ENCODE assay signal across 9 mouse cellular contexts in the genomic region with DNA sequence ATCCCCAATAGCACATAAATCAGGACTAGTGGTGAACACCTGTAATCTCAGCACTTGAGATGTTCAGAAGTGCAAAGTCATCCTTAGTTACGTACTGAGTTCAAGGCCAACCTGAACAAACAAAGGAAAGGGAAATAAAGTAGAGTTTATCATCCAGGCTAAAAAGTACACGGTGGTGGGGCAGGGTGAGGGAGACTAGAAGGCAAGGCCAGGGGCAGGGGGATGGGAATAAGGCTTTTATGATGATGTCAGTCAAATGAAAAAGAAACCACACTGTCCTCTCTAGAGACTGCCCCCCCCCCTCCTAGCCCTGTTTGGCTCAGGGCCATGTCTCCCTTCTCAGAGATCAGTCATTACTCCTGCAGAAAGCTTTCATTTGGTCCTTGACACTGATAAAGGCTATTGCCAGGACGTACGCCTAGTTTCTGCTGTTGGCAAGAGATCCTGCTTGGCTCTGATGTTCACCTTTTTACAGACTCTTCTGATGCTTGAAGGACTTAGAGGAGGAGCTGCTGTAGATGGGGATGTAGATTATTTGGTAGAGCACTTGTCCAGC. TPM values are rescaled to one million over a fixed set of nuclear protein-coding genes. Genes with fewer than 3 reads are reported as not detected.
DNase-seq lines count a peak whose midpoint lies in the region; ATAC-seq lines count a peak whose summit lies in the region.
"Had no signal": no experiment of that assay in that cellular context is flagged by ENCODE, and none has a peak within 500 bp of the region (broad histone marks: within the 10 kb centered on the region; RNA-seq: fewer than 3 reads in every experiment).

No protein-coding gene starts in this region.

- DNase-seq in adrenal gland, adult 8-10 months = peak; percentile 70
- no peak for DNase-seq in cerebellum, postnatal 25 days
- DNase-seq: retina, postnatal 1 day had no signal

- H3K27ac ChIP-seq in forebrain, embryonic 15.5 days (replicated peaks) = 0 out of 2 replicates have a peak overlapping the region, but pooled peaks have one; percentile 89
- H3K27ac ChIP-seq in forebrain, embryonic 16.5 days (ENCODE audit: low read length) = no peak overlapping the region
- H3K27ac ChIP-seq in midbrain, embryonic 16.5 days (ENCODE audit: low read length) = peak overlapping the region; percentile 93

- no peak overlapping the region for H3K4me2 ChIP-seq in forebrain, embryonic 15.5 days (replicated peaks)
- no peak overlapping the region for H3K4me2 ChIP-seq in forebrain, embryonic 16.5 days (ENCODE audit: low read length)
- H3K4me2 ChIP-seq in midbrain, embryonic 16.5 days (ENCODE audit: low read length) = no peak overlapping the region

- no peak overlapping the region for H3K9ac ChIP-seq in forebrain, embryonic 15.5 days (replicated peaks)
- H3K9ac ChIP-seq in forebrain, embryonic 16.5 days (replicated peaks; ENCODE audit: low read depth, low read length) = no peak overlapping the region
- 0 out of 2 replicates have a peak overlapping the region, but pooled peaks have one; percentile 68 for H3K9ac ChIP-seq in midbrain, embryonic 16.5 days (ENCODE audit: low read depth, low read length)

- H3K36me3 ChIP-seq in forebrain, embryonic 15.5 days = no peaks in the 10 kb centered on the region
- H3K36me3 ChIP-seq in forebrain, embryonic 16.5 days (ENCODE audit: control insufficient read depth, insufficient read depth) = no peaks in the 10 kb centered on the region
- H3K36me3 ChIP-seq in megakaryocyte, embryonic 14.5 days (replicated peaks; ENCODE audit: low read length) = no peaks in the 10 kb centered on the region
- no peaks in the 10 kb centered on the region for H3K36me3 ChIP-seq in midbrain, embryonic 16.5 days (ENCODE audit: control insufficient read depth, insufficient read depth, low read length)

- H3K4me3 ChIP-seq in forebrain, embryonic 15.5 days = no peak overlapping the region
- no peak overlapping the region for H3K4me3 ChIP-seq in forebrain, embryonic 16.5 days (replicated peaks; ENCODE audit: low read length)
- peak overlapping the region; percentile 10 for H3K4me3 ChIP-seq in megakaryocyte, embryonic 14.5 days (replicated peaks)
- no peak overlapping the region for H3K4me3 ChIP-seq in midbrain, embryonic 16.5 days (ENCODE audit: low read depth, low read length)

- H3K27me3 ChIP-seq in forebrain, embryonic 15.5 days = no peaks in the 10 kb centered on the region
- no peaks in the 10 kb centered on the region; the same call in 1 of the 2 replicates for H3K27me3 ChIP-seq in forebrain, embryonic 16.5 days (replicated peaks; ENCODE audit: control insufficient read depth, insufficient read depth, low read length)
- no peaks in the 10 kb centered on the region for H3K27me3 ChIP-seq in megakaryocyte, embryonic 14.5 days (replicated peaks)
- no peaks in the 10 kb centered on the region for H3K27me3 ChIP-seq in midbrain, embryonic 16.5 days (ENCODE audit: control insufficient read depth, insufficient read depth, low read depth, low read length)

- H3K4me1 ChIP-seq in forebrain, embryonic 15.5 days = peaks cover 37% of the 10 kb centered on the region
- peaks cover 37% of the 10 kb centered on the region for H3K4me1 ChIP-seq in forebrain, embryonic 16.5 days (replicated peaks; ENCODE audit: control insufficient read depth, insufficient read depth, low read length)
- H3K4me1 ChIP-seq in megakaryocyte, embryonic 14.5 days = peaks cover 53% of the 10 kb centered on the region
- H3K4me1 ChIP-seq in midbrain, embryonic 16.5 days (ENCODE audit: control insufficient read depth, insufficient read depth, low read length) = peaks cover 40% of the 10 kb centered on the region

- WGBS in forebrain, embryonic 15.5 days = 58% methylated on average over 4 of the region's 4 CpGs
- WGBS in forebrain, embryonic 16.5 days = 53% methylated on average over 4 of the region's 4 CpGs
- WGBS in midbrain, embryonic 16.5 days = 66% methylated on average over 4 of the region's 4 CpGs

- ATAC-seq in forebrain, embryonic 15.5 days (replicated peaks) = no peak
- no peak for ATAC-seq in forebrain, embryonic 16.5 days
- ATAC-seq in megakaryocyte, adult 5-6 weeks (ENCODE audit: poor library complexity, severe bottlenecking) = no peak
- ATAC-seq in midbrain, embryonic 16.5 days = no peak
- ATAC-seq in erythroblast, adult 5-6 weeks (replicated peaks; ENCODE audit: low FRiP score, poor library complexity, severe bottlenecking) = no peak

- no peaks in the 10 kb centered on the region for H3K9me3 ChIP-seq in forebrain, embryonic 15.5 days
- no peaks in the 10 kb centered on the region for H3K9me3 ChIP-seq in forebrain, embryonic 16.5 days (ENCODE audit: control insufficient read depth, low read length)
- peaks cover 6% of the 10 kb centered on the region for H3K9me3 ChIP-seq in megakaryocyte, embryonic 14.5 days
- H3K9me3 ChIP-seq in midbrain, embryonic 16.5 days (replicated peaks; ENCODE audit: control insufficient read depth, low read length, poor library complexity, severe bottlenecking) = no peaks in the 10 kb centered on the region

RNA-seq across cellular contexts. Expression of a gene that starts 1.2 kb away (rescaled TPM):
- 182 and 194 TPM in 2 replicates for polyA plus RNA-seq in forebrain, embryonic 15.5 days (2015; fragmentation: Nextera tagmentation; extraction: Ambion mirVana)
- polyA plus RNA-seq in forebrain, embryonic 16.5 days (2015; fragmentation: Nextera tagmentation; extraction: Ambion mirVana) = 202 and 214 TPM in 2 replicates
- 0.81 and 1.6 TPM in 2 replicates for polyA plus RNA-seq in megakaryocyte, embryonic 14.5 days (2012; ENCODE audit: insufficient read depth, low replicate concordance)
- 10.6 and 12.9 TPM in 2 replicates for total RNA-seq in megakaryocyte, adult 5-6 weeks (2015)
- total RNA-seq in megakaryocyte, adult 5-6 weeks (2017) = 21.3 and 23.7 TPM in 2 replicates
- total RNA-seq in adrenal gland, adult 8-10 months (2022) = 100 to 1,000 TPM; 321 to 416 (median 344) TPM
- polyA plus RNA-seq in midbrain, embryonic 16.5 days (2015; fragmentation: Nextera tagmentation; extraction: Ambion mirVana) = 241 and 246 TPM in 2 replicates
- total RNA-seq in erythroblast, adult 5-6 weeks (2015; ENCODE audit: low replicate concordance) = 6.1 and 18.3 TPM in 2 replicates
- total RNA-seq in erythroblast, adult 5-6 weeks (2017; ENCODE audit: low replicate concordance) = 19.9 and 20.2 TPM in 2 replicates

RNA-seq across cellular contexts. Expression of a gene that starts 9.6 kb away (rescaled TPM):
- 42.5 and 44.5 TPM in 2 replicates for polyA plus RNA-seq in forebrain, embryonic 15.5 days (2015; fragmentation: Nextera tagmentation; extraction: Ambion mirVana)
- 46.4 and 48.7 TPM in 2 replicates for polyA plus RNA-seq in forebrain, embryonic 16.5 days (2015; fragmentation: Nextera tagmentation; extraction: Ambion mirVana)
- 0.41 and 2.4 TPM in 2 replicates for polyA plus RNA-seq in megakaryocyte, embryonic 14.5 days (2012; ENCODE audit: insufficient read depth, low replicate concordance)
- total RNA-seq in megakaryocyte, adult 5-6 weeks (2015) = 61.6 and 75.7 TPM in 2 replicates
- 93.8 and 113 TPM in 2 replicates for total RNA-seq in megakaryocyte, adult 5-6 weeks (2017)
- 100 to 1,000 TPM in 3 of 4 experiments, 10 to 100 TPM in 1; 90.7 to 123 (median 113) TPM for total RNA-seq in adrenal gland, adult 8-10 months (2022)
- polyA plus RNA-seq in midbrain, embryonic 16.5 days (2015; fragmentation: Nextera tagmentation; extraction: Ambion mirVana) = 39.3 and 42.7 TPM in 2 replicates
- total RNA-seq in erythroblast, adult 5-6 weeks (2015; ENCODE audit: low replicate concordance) = 32.0 and 46.1 TPM in 2 replicates
- total RNA-seq in erythroblast, adult 5-6 weeks (2017; ENCODE audit: low replicate concordance) = 62.7 and 69.0 TPM in 2 replicates

Comparison
In these comparisons a context has a peak if more than half of its experiments do, and no peak if none do; other contexts are left out.
1. RNA of a gene that starts 1.2 kb away (polyA plus RNA-seq): 241 to 246 TPM in midbrain, embryonic 16.5 days, 202 to 214 TPM in forebrain, embryonic 16.5 days and 182 to 194 TPM in forebrain, embryonic 15.5 days; 0.81 to 1.6 TPM in megakaryocyte, embryonic 14.5 days; every median in the first group is over 10 times any median in the second.
2. RNA of a gene that starts 9.6 kb away (polyA plus RNA-seq): 46.4 to 48.7 TPM in forebrain, embryonic 16.5 days, 42.5 to 44.5 TPM in forebrain, embryonic 15.5 days and 39.3 to 42.7 TPM in midbrain, embryonic 16.5 days; 0.41 to 2.4 TPM in megakaryocyte, embryonic 14.5 days; every median in the first group is over 10 times any median in the second.